Mouse (Mus musculus) layer of hippocampus, adult 18-20 months (tissue): ENCODE data around the gene 1700023F06Rik. TPM values are rescaled to one million over a fixed set of nuclear protein-coding genes. Genes with fewer than 3 reads are reported as not detected.
A peak's percentile ranks its signal among the peaks of the same experiment; 100 is the strongest.
"Not testable (repeated sequence)": the region's sequence is repeated elsewhere in the genome, so short reads cannot be mapped to it uniquely, and the experiment has no call there.

ENCODE experiments used
- DNase-seq, 2 experiments: peaks; one replicate each; pipeline ENCODE4 v3.0.0; 2022; ENCODE audit warnings: low spot score in 2 of 2
- total RNA-seq, 2 experiments: library from RNA; stranded (reverse); gene quantifications; 2 replicates each; pipeline ENCODE4 v1.2.3; 2021

Gene 1700023F06Rik
- total RNA-seq, 2 experiments from 2014 or later = 1.6 to 2.2 TPM

- DNase-seq = no peak
Measured at GRCm38 (mm10) chr11:103223444-103223843, 15.1 kb upstream of the 1700023F06Rik start.

- DNase-seq = not testable (repeated sequence)
Measured at GRCm38 (mm10) chr11:103222718-103223117, 14.4 kb upstream of the 1700023F06Rik start.

DNA sequence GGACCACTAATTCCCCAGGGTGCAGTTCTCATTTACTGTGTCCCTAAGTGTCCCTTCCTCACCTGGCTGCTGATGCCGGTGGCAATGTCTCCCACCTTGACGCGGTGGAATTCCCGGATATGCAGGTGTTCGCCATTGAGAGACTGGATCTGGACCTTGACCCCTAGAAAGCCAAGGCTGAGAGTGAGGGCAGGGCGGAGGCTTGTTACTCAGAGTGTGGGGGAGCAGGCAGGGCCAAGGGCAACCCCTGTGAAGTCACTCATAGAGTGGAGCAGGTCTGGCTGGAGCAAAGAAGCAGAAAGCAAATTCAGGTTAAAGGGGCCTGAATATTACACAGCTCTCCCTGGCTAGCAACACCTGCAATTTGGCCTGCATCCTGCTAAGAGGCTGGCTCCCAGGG lies 13.1 kb upstream of the 1700023F06Rik start:
- no peak for DNase-seq

- no peak for DNase-seq
Measured at GRCm38 (mm10) chr11:103219995-103220394, 11.6 kb upstream of the 1700023F06Rik start.

GRCm38 (mm10) chr11:103219259-103219658 lies 10.9 kb upstream of the 1700023F06Rik start:
- no peak for DNase-seq

DNA sequence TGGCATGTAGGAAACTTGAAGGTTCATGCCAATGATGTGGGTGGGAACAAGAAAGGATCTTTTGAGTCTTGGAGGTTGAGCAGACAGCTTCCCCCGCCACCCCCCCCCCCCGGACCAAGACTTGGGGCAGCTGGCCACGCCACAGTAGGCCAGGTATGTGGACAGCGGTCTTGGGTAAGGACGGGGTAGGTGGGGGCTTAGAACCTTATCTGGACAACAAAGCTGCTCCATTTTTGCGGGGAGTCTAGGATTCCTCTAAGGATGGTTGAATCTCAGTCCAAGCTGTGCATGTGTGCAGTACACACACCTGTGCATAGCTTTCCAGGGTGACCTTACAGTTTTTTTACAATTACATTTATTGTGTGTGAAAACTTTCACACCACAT lies 10.2 kb upstream of the 1700023F06Rik start:
- no peak for DNase-seq

DNA sequence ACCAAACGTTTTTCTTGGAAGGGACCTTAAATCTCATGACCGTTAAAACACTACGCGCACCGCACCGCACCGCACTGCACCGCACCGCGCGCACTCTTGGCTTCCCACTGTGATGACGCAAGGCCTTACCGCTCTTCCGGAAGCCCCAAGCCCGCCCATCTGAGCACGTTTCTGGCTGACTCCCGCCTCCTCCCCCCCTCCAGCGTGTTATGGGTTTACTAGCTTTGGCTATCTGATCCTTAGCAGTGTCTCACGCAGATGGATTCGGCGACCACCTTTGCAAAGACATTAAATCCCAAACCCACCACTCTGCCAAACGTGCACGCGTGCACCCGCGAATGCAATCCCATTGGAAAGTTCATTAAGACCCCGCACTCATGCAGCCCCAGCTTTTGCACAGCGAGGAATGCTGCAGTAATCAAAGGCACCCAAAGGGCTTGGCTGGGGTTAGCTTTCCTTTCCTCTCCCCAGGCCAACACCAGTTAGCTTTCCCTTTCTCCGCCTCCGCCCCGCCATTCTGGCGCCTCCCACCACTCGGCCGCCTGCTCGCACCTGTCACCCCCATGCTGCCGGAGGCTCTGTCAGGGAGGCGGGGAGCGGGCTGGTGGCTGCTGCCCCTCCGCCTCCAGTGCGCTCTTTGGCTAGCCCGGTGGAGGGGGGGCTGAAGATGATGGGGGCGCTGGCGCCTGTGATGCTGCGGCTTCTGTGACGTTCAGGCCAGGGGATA lies 9.6 kb upstream of the 1700023F06Rik start, which contains the start of gene Spata32:
Gene Spata32, minus strand, starts transcription at position 643 of the 727 bp plus-strand sequence.
- DNase-seq = peak; percentile 51 to 69

DNA sequence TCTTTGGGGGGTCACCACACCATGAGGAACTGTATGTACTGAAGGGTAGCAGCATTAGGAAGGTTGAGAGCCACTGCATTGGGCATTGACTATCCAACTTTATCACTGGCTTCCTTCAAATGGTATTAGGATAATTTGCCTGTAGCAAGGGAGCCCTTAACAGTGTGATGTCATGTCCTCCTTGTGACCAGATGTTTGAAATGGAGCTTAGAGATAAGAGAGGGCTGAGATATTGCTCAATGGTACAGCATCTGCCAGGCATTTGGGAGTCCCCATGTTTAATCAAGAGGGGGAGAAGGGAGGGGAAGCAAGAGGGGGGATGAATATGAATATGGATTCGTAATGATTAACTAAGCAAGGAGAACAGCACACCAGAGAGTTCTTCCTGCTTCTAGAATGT lies 7.0 kb upstream of the 1700023F06Rik start:
- DNase-seq = no peak

DNA sequence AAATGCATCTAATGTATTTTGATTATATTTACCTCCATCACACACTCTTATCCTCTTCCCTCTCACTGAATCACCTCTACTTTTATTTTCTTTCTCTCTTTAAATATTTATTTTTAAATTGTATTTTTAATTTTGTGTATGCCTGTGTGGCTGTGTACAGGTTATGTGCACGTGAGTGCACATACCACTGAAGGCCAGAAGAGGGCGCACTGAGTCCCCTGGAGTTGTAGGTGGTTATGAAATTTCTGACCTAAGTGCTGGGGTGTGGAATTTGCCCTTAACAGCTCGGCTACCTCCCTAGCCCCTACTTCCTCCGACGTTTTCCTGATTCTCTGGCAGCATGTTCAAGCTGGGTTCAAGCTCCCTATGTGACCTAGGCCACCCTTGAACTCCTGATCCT lies 5.4 kb upstream of the 1700023F06Rik start:
- no peak for DNase-seq

- no peak for DNase-seq
Measured at GRCm38 (mm10) chr11:103210291-103210690, 1.9 kb upstream of the 1700023F06Rik start.

- peak in 1 of 2 experiments; percentile 77 for DNase-seq
Measured at GRCm38 (mm10) chr11:103206203-103206602, 2.2 kb downstream of the 1700023F06Rik start.

DNA sequence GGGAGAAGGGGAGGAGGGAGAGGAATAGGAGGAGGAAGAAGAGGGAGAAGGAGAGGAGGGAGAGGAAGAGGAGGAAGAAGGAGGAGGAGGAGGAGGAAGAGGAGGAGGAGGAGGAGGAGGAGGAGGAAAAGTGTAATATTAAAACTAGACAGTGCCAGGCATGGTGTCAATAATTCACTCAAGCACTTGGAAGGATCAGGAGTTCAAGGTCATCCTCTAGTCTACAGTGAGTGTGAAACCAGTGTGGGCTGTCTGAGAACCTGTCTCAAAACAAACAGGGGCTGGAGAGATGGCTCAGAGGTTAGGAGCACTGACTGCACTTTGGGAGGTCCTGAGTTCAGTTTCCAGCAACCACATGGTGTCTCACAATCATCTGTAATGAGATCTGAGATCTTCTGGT lies 6.0 kb downstream of the 1700023F06Rik start:
- no peak for DNase-seq

DNA sequence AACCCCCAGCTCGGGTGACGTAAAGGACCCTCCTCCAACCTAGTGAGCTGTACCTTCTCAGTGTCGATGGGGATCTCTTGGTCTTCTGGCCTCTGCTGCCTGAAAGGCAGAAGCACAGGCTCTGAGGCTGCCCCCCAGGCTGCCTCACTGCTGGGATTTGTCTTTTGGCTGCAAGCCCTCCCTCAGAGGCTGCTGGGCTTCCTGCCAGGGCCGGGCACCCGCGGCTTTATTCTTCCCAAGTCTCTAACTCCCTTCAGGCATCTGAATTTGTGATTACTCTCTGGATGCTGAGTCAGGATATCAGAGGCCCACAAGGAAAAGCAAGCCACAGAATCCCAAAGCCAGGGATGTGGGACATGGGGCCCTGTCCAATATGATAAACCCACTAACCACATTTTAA lies 6.7 kb downstream of the 1700023F06Rik start:
- peak; percentile 76 to 81 for DNase-seq

DNA sequence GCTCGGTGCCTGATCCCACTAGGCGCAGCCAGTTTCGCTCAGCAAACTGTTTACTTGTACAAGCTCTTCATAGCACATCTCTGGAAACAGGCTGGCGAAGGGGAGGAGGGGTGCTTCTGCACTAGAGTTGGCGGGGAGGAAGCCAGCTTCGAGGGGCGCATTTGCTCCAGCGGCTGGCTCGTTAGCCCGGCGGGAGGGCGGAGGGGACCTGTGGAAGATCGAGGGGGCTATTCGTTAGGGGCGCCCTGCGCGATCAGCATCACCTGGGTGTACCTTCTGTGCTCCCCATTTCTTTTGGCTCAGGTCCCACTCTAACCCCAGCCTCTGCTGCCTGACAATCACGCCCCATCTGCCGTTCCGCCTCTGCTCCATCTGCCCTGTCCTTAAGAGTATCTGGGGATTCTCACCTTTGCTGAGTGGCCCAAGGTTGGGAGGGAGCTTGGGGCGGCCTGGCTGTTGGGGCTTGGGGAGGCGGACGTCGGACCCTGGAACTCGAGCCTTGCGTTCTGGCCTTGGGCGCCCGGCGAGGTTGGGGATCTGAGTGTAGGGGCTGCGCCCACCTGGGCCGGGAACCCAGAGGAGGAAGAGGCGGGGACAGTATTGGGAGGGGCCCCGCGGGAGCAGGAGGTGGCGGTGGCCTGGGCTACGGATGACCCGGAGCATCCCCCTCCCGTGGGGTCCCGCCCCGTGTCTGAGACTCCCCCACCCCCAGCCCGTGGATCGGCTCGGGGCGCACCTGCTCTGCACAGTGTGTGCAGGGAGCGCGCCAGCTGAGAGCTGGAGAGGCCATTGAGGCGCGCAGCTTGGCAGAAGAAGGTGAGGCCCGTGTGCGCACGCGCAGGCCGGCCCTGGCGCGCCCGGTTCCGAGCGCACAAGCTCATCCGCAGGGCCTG lies 9.2 kb downstream of the 1700023F06Rik start:
- DNase-seq = peak; percentile 78 to 91

GRCm38 (mm10) chr11:103198339-103198738 lies 10.0 kb downstream of the 1700023F06Rik start:
- DNase-seq = no peak

GRCm38 (mm10) chr11:103197340-103197739 lies 11.0 kb downstream of the 1700023F06Rik start:
- DNase-seq = no peak

DNA sequence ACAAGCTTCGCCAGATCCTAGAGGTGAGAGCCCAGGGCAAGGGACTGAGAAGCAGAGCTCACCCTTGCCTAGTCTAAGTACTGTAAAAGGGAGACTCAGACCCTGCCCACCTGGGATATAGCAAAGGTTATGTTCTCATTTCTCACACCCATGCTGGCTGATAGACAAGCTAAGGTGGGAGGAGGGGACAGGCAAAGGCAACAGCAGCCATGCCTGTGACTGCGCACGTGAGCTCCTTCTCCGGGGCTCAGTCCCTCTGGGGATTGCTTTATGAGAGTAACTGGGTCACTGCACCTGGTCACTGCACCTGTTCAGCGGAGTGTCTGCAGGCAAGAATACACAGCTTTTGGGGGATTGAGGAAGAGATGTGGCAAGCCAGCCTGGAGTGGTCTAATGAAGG lies 12.7 kb downstream of the 1700023F06Rik start:
- no peak for DNase-seq

- no peak for DNase-seq
Measured at GRCm38 (mm10) chr11:103195236-103195635, 13.1 kb downstream of the 1700023F06Rik start.

GRCm38 (mm10) chr11:103193825-103194168 lies 14.6 kb downstream of the 1700023F06Rik start:
- no peak for DNase-seq

DNA sequence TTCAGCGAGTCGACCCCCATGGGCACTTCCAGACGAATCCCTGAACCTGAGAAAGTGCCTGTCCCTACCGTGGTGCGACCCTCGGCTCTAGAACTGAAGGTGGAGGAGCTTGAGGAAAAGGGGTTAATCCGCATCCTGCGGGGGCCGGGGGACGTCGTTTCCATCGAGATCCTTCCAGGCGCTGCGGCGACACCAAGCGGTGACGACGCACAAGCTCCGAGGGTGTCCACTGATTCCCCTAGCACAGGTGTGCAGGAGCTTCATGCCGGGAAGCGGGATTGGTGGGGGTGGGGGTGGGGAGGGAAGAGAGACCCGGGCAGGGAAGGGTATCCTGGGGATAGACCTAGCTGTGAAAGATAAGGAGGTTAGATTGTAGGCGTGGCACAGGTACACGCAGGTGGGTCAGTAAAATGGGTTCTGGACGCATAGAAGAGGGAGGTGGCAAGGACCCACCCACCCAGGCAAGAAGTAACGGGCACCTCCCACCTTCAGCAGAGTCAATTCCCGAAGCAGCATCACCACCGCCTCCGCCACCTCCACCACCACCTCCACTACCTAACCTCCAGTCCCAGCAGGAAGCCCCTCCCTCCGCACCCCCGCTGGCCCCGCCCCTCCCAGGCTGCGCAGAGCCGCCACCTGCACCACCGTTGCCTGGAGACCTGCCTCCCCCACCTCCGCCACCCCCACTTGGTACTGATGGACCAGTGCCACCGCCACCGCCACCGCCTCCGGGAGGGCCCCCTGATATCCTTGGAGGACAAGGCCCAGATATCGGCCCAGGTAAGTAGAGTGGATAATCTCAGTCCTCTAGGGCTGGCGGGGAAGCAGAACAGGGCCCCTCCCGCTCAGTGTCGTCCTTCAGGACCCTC lies 15.2 kb downstream of the 1700023F06Rik start:
- DNase-seq = peak; percentile 76 to 81

- peak; percentile 79 to 89 for DNase-seq
Measured at GRCm38 (mm10) chr11:103192230-103192955, 16.0 kb downstream of the 1700023F06Rik start.
